Mouse (Mus musculus) layer of hippocampus, adult 2 months (tissue): Measurements from ENCODE around the gene Rubcn. TPM values are rescaled to one million over a fixed set of nuclear protein-coding genes. Genes with fewer than 3 reads are reported as not detected.
A peak's percentile ranks its signal among the peaks of the same experiment; 100 is the strongest.
"Not testable (repeated sequence)": the region's sequence is repeated elsewhere in the genome, so short reads cannot be mapped to it uniquely, and the experiment has no call there.

Experiments
- DNase-seq, 2 experiments: peaks; one replicate each; pipeline ENCODE4 v3.0.0; 2022; ENCODE audit warnings: low spot score in 2 of 2
- H3K27ac ChIP-seq: fragments of 200-600 bp; 2 replicates; pipeline ENCODE4 v1.8.1; 2022
- H3K4me3 ChIP-seq: fragments of 200-600 bp; 2 replicates; pipeline ENCODE4 v1.8.1; 2022; ENCODE audit warnings: mild to moderate bottlenecking
- CTCF ChIP-seq: fragments of 200-600 bp; conservative IDR thresholded peaks from 2 replicates; pipeline ENCODE4 v1.8.1; 2022; ENCODE audit warnings: antibody characterized with exemption, mild to moderate bottlenecking, moderate library complexity
- long read RNA-seq, 2 experiments: library from polyadenylated mRNA; stranded (forward); transcript quantifications; one replicate each; pipeline ENCODE4 v2.0.0; 2021; ENCODE audit warnings: borderline mapping rate in 2 of 2
- total RNA-seq, 2 experiments: library from RNA; stranded (reverse); gene quantifications; 2 replicates each; pipeline ENCODE4 v1.2.3; 2021

The Rubcn gene
- 10 to 100 TPM; 59.2 to 59.3 TPM for total RNA-seq
- long read RNA-seq, experiment 1, full-length matches to known transcripts = 15 of 34 reads
- long read RNA-seq, experiment 1, partial matches to known transcripts = 3 of 34 reads
- long read RNA-seq, experiment 1, other reads (novel, unspliced or antisense) = 16 of 34 reads
- long read RNA-seq, experiment 2, full-length matches to known transcripts = 19 of 33 reads
- long read RNA-seq, experiment 2, partial matches to known transcripts = 4 of 33 reads
- long read RNA-seq, experiment 2, other reads (novel, unspliced or antisense) = 10 of 33 reads

- TF ChIP-seq CTCF = peak; percentile 73
- peak within 1 kb of the TSS; percentile 92 for H3K27ac ChIP-seq
- peak; percentile 96 for DNase-seq
- peak within 1 kb of the TSS; percentile 86 for H3K4me3 ChIP-seq
These were observed at the start of gene Rubcn, which contains the start of gene Fyttd1 for GRCm38 (mm10) chr16:32877343-32878156. Rubcn (minus strand) TSS chr16:32877766. Fyttd1 (plus strand) TSS chr16:32877500.

GRCm38 (mm10) chr16:32927044-32927443 is 49.5 kb upstream of the Rubcn start:
- Histone ChIP-seq H3K27ac (no peak overlapping the region), H3K4me3 (no peak overlapping the region)
- no peak for DNase-seq
- no peak for TF ChIP-seq CTCF

GRCm38 (mm10) chr16:32926629-32927028 is 49.1 kb upstream of the Rubcn start:
- not testable (repeated sequence) for DNase-seq, H3K27ac ChIP-seq, H3K4me3 ChIP-seq

DNA sequence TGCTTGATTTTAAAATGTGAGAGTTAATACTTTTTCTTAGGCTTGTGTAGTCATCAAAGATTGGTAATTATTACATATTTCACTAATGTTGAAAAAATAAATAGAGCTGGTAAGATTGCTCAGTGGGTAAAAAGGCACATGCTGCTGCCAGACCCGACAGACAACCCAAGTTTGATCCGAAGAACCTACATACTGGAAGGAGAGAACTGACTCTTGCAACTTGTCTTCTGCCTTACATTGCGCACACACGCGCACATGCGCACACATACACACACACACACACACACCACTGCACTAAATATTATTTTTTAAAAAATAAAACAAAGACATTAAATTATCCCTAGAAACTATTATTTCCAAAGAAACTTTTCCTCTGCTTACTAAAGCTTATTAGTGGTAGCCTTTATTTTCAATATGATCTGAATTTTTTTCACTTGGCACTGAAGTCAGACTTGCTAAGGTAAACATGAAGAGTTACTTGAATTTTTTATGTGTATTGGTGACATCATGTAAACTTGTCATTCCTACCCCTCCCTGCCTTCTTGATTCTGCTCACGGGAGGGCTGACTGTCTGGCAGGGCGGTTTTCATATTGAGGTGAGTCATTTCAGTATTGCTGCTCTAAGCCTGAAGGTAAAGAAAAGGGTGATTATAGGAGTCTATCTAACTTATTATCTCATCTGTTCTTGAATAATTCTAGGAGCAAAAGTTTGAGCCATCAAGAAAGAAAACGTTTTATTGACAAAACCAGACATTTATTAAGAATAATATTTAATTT is 37.9 kb upstream of the Rubcn start:
- Histone ChIP-seq H3K4me3 (peak overlapping the region; percentile 98), H3K27ac (no peak overlapping the region)
- TF ChIP-seq CTCF = no peak
- DNase-seq = no peak

DNA sequence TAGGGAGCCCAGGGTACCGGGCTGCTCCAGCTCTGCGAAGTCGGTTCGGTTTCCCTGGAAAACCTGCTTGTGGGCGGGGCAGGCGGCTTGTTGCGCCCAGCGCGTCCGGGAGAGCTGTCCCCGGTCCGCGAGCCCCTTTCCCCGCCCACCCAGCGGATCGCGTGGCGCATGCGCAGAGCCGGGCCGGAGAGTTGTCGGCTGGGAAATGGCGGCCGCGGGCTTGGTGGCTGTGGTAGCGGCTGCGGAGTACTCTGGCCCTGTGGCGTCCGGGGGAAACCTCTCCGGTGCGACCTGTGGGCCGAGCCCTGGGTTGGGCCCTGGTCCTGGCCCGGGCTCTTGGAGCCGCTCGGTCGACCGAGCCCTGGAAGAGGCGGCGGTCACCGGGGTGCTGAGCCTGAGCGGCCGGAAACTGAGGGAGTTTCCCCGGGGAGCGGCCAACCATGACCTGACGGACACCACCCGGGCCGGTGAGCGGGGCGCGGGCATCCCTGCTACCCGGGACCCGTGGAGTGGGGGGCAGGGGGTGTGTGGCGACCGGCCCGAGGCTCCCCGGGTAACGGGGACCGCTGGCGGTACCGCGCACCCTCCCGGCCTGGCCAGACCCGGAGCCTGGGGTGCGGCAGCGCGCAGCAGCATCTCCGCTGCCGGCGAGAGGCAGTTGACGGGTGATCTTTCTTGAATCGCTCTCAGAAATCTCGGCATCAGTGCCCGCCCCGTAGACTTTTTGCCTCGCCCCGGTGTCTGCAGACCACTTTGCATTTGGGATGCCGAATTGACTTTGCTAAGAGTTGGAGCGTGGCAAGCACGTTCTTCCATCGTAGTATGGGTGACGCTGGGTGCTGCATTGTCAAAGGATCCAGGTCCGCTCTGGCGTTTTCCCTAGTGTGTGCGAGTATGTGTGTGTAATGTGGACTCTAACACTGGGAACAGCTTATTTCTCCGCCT is 36.6 kb upstream of the Rubcn start, which contains the start of gene Lrch3:
Gene Lrch3, plus strand, starts transcription at position 164 of the 945 bp plus-strand sequence.
- H3K27ac ChIP-seq = peak within 1 kb of the TSS; percentile 95
- no peak; the same call in 1 of the 2 replicates for TF ChIP-seq CTCF
- DNase-seq = peak; percentile 93 to 96
- H3K4me3 ChIP-seq = peak within 1 kb of the TSS; percentile 98

DNA sequence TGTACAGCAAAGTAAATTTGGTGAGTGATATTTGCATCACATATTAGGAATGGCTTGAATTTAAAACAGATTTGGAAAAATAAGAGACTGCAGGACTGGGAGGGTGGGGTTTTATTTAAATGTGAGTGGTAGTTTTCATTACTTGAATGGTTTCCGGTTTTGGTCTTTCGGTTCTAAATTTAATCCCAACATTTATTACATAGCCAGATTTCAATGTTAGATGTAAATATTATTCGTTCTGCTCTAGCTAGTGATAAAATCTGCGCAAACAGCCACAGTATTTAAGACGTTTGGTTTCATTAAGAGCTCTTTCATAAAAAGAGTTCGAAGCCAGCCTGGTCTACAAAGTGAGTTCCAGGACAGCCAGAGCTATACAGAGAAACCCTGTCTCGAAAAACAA is 35.6 kb upstream of the Rubcn start:
- no peak overlapping the region for H3K27ac ChIP-seq
- H3K4me3 ChIP-seq = peak overlapping the region; percentile 98; the same call in 1 of the 2 replicates
- no peak for DNase-seq
- TF ChIP-seq CTCF = no peak

- Histone ChIP-seq H3K4me3 (no peak overlapping the region), H3K27ac (no peak overlapping the region)
- no peak for TF ChIP-seq CTCF
- no peak for DNase-seq
These were observed 29.2 kb upstream of the Rubcn start for GRCm38 (mm10) chr16:32906727-32907126.

DNA sequence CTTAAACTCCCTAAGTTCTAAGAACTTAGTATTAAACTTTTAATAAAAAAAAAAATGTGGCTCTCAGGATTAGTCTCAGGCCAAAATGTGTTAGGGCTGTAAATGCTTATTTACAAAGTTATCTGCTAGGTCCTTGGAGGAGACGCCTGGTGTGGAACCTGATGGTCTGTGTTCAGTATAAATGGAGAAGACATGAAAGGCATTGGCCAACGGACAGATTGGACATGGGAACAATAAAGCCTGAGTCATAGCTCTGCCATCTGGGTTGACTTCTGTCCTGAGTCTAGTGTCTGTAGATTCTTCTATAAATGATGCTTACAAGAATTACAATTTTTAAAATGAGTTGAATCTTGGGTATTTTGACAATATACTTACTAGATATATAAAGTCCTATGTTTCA is 28.6 kb upstream of the Rubcn start:
- no peak for DNase-seq
- Histone ChIP-seq H3K27ac (no peak overlapping the region), H3K4me3 (no peak overlapping the region)
- TF ChIP-seq CTCF = no peak

DNA sequence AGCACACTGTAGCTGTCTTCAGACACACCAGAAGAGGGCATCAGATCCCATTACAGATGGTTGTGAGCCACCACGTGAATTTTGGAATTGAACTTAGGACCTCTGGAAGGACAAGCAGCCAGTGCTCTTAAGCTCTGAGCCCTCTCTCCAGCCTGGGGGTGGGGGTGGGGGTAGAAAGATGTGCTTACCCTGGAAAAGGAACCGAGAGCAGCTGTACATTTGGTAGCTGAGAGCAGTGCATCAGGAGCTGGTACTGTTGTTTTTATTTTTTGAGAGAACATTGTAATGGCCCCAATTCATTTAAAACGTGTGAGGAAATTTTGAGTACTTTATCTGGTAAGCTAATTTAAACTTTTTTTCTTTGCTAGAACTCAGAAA is 24.5 kb upstream of the Rubcn start:
- DNase-seq = no peak
- peak; percentile 42 for TF ChIP-seq CTCF
- H3K4me3 ChIP-seq = no peak overlapping the region
- no peak overlapping the region for H3K27ac ChIP-seq

DNA sequence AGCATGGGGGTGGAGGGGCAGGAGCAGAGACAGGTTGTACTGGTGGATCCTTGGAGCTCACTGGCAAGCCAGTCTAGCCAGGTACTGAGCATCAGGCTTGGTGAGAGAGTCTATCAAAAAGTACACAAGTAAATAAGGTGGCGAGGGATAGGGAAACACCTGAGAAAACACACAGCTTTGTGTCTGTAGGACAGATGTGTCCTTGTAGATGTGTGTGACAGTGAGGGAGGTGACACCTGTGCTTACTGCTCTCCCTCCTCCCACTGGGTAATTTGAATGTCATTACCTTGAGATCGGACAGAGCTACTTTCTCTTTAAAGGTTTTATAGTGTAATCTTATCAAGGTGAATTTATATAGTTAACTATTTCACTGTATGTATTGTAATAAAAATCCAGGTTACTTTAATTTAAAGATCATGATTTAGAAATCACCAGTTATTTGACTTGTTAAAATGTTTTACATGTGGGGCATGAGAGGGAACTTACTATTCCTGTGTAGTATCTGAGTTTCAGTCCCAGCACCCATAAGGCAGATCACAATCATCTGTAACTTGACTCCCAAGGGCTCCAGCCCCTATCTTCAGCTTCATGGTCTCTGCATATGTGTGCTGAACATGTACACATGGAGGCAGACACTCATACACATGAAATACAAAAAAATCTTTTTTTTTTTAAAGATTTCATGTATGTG is 23.9 kb upstream of the Rubcn start:
- no peak overlapping the region for H3K27ac ChIP-seq
- no peak for TF ChIP-seq CTCF
- DNase-seq = no peak
- H3K4me3 ChIP-seq = no peak overlapping the region

- Histone ChIP-seq H3K27ac (no peak overlapping the region), H3K4me3 (no peak overlapping the region)
- TF ChIP-seq CTCF = no peak
- no peak for DNase-seq
These were observed 18.6 kb upstream of the Rubcn start for GRCm38 (mm10) chr16:32896126-32896525.
